Mouse (Mus musculus) thymus, adult 2 months (tissue): ENCODE measurements around the gene Efcab10.

ENCODE experiments used
- CTCF ChIP-seq: fragments of 200-500 bp; IDR thresholded peaks from 2 replicates; pipeline ENCODE4 v1.5.1; 2012; ENCODE audit warnings: mild to moderate bottlenecking, control low read depth, low read length, moderate library complexity, borderline replicate concordance; ENCODE audit not compliant: control insufficient read depth, poor library complexity, insufficient read depth; ENCODE audit errors: extremely low read depth
- POLR2A ChIP-seq: fragments of 200-500 bp; IDR thresholded peaks from 2 replicates; pipeline ENCODE4 v1.6.1; 2012; ENCODE audit warnings: mild to moderate bottlenecking, low read length, control low read depth, moderate library complexity; ENCODE audit not compliant: control insufficient read depth, poor library complexity, insufficient read depth; ENCODE audit errors: extremely low read depth

GRCm38 (mm10) chr12:33360729-33361128 is 33.9 kb upstream of the Efcab10 start:
- TF ChIP-seq CTCF (no peak), POLR2A (no peak)
